Mouse (Mus musculus) spleen, postnatal 4 days (tissue): ENCODE data around the gene Gm44973.
"Not testable (repeated sequence)": the region's sequence is repeated elsewhere in the genome, so short reads cannot be mapped to it uniquely, and the experiment has no call there.

Source experiments
- DNase-seq, 2 experiments: peaks; one replicate each; pipeline ENCODE4 v3.0.0; 2022; ENCODE audit warnings: low spot score in 2 of 2

Gm44973 gene

GRCm38 (mm10) chr7:5015118-5016001, at the start of gene Gm44973:
Gene Gm44973, plus strand, starts transcription at chr7:5015496.
- DNase-seq, result peak; percentile 88 to 94

DNA sequence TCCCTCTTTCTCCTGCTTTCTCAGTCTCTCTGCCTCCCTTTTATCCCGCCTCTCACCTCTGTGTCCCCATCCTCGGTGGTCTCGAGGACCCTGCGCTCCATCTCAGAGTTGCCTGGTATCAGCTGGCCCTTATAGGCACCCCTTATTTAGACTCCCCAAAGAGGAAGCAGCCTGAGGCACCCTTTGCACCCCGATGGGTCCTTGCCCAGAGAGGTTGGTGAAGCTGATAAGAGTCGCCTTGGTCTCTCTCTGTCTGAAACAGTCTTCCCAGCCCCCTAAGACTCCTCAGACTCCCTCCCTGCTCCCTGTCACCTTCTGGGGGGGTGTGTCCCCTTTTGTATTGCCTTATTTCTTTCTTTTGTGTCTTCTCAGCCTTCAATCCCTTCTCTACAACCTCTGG, 44.2 kb upstream of the Gm44973 start, which contains the start of gene Sbk3:
Gene Sbk3 (minus strand): TSS at position 101 of the 400 bp plus-strand sequence.
- DNase-seq, result no peak

DNA sequence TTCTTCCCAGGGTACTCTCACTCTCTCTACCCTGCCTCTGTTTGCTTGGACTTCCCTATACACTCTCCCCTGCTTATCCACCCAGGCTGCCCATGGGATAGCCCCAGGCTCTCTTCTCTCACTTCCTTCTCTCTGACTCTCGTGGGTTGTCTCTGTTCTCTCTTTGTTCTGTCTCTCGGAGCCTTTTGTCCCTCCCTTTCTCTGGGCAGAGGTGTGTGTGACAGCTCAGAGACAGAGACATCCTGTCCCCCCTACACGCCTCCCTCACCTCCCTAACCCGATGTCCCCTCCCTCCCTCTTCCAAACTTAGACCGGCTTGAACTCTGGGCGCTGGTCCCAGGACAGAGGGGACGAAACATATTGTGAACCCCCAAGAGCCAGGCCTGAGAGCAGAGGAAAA, 43.6 kb upstream of the Gm44973 start:
- no peak for DNase-seq

DNA sequence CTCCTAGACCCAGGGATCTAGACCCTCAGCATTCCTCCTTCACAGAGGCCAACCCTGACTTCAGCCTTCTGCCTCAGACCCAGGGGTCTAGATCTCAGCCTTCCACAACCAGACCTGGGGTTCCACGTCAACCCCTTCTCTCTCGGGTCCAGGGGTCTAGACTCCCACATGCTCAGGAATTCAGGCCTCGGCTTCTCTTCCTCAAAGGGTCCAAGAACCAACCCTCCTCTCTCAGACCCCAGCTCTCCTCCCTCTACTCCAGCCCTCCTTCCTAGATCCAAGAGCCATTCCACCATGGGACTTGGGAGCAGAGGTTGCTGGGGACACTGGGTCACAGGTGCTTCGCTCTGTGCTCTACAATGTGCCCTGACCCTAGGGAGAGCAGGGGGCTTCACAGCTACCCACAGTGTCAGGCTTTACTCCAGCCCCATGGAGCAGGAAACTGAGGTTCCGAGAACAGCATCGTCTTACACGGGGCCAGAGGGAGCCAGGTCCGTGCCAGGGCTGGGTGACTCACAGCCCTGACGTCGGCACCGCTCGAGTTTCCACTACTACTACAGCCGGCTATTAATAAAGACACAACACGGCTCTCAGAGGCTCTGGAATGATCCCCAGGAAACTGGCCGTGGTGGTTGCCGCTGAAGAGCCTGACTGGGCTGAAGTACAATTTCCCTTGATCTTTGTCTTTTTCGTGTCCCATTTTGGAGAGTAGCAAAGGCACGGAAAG, 42.8 kb upstream of the Gm44973 start:
- DNase-seq, result no peak

DNA sequence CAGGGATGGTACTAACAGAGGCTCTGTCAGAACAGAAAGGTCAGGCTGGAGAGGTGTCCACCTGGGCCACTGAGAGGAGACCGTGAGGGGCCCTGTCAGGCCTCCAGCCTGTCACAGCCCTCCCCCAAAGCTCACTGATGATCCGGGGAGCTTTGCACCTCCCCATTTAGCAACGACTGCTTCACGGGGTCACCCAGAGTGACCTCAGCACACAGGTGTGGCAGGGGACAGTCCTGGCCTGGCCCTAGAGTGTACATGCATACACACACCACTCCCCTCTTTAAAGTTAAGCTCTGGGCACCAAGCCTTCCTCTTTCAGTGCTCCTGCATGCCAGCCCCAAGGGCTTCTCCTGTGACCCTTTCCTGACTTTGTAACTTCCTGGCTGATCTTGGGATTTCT, 39.8 kb upstream of the Gm44973 start:
- no peak for DNase-seq

- DNase-seq, result no peak
Measured at GRCm38 (mm10) chr7:4976832-4977231, 38.5 kb upstream of the Gm44973 start.

DNA sequence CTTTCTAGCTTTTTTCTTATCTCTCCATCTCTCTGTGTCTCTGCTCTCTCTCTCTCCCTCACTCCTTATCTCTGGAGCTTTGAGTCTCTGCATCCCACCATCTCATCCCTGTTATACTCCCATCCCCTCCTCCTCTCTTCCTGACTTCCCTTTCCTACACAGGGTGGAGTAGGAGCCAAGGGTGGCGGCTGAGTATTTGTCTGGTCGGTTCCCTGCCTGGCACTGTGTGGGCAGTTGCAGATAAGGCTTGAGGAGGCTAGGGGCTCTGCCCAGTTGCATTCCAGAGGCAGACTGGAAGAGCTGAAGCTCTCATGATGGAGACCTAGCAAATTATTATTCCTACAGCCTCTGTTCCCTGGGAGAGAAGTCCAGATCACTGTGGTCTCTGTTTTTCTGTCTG, 27.0 kb upstream of the Gm44973 start:
- DNase-seq, result no peak

DNA sequence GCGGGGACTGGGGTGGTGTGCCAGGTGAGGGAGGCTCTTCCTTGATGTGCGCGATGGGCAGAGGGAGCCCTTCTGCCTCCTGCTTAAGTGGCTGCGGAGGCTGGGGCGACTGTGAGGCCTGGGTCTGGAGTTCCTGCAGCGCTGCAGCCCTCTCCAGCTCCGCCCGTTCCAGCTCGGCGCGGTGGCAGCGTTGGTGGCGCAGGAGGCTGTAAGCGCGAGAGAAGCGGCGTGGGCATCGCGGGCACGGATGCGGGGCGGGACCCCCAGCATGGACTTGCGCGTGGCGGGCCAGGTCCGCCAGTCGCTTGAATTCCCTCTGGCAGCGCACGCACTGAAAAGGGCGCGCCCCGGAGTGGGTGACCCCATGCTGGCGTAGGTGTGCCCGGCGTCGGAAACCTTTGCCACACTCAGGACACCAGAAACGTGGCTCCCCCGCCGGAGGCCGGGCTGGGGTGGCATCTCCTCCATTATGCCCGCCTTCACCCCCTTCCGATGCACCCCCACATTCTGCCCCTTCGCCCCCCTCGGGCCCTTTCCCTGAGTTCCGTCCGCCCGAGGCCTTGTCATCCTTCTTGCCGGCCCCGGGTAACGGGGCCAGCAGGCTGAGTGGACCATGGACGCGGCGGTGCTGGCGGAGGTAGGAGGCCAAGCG, 21.8 kb upstream of the Gm44973 start:
- DNase-seq, result no peak

DNA sequence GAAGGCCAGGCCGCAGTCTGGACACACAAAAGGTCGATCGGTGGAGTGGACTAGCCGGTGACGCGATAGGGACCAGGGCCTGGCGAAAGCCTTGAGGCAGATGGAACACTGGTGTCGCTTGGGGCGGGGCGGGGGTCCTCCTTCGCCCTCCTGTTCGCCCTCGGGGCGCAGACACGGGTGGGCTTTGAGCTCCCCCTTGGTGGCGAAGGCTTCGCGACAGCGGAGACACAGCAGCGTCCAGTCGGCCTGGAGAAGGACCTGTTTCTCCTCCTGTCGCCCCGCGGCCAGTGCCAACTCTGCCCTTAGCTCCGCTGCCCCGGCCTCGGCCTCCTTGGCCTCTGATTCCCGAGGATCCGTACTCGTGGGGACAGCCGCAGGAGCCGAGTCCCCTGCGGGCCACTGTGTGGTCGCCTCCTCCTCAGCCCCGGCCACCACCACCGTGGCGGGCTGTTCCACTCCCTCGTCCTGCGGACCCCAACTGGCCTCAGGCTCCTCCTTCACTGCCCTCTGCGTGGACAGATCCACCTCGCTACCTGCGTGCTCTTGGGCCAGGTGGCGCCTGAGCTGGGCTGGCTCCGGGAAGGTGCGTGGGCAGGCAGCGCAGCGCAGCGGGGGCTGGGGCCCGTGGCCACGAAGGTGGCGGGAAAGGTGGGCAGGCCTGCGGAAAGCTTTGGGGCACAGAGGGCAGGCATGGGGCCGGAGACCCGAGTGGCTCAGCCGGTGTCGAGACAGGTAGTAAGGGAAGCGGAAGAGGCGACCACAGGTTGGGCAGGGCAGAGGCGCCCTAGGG, 21.1 kb upstream of the Gm44973 start:
- no peak for DNase-seq

- DNase-seq, result no peak
Measured at GRCm38 (mm10) chr7:4995268-4996002, 19.9 kb upstream of the Gm44973 start.

DNA sequence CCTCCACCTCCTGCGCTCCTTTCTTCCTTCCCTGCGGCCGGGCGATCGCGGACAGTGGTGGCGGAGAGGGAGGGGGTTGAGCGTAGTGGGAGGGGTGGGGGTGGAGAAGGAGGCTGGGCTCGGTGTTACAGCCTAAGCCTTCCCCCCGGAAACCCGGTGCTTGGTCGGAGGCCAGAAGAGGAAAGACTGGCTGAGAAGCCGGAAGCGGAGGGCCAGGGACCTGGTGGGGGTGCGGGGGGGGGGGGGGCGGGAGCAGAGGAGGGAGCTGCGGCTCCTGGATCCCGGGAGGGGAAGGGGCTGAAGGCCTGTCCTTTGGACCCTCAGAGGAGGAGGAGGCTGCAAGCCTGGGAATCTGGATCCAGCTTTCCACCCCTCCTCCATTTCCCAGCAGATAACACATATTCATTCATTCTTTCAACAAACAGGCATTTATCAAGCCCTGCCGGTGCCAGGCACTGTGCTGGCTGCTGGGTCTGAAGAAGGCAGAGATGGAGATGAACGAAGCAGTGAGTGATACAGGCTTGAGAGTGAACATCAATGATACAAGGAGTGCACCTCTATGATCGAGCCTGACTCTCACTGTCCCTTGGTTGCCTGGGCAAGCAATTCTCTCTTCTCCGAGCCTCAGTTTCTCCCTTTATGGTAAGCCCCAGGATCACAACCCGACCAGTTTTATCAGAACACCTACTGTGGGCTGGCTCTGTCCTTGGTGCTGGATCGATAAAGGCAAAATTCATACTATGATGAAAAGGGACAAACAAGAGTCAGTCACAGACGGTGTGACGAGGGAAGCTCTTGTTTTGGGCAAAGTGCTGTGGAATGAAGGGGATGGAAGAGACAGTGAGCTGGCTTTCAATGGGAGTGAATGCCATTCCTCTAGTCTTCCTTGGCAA, 19.0 kb upstream of the Gm44973 start, which contains the start of gene Zfp579:
Gene Zfp579 (minus strand): TSS at position 156 of the 893 bp plus-strand sequence.
- DNase-seq, result peak; percentile 75 to 86

DNA sequence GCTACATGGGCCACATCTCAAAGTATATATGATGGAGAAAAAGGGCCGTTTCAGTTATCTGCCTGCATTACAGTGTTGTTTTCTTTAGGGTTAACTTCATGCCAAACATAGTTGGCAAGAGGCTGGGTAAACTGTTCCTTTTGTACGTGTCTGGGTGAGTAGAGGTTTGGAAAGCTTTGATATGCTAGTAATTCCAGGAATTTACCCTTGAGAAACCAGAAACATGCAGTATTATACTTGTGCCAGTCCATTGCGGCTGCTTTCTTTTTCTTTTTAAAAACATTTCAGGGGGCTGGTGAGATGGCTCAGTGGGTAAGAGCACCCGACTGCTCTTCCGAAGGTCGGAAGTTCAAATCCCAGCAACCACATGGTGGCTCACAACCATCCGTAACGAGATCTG, 18.4 kb upstream of the Gm44973 start:
- no peak for DNase-seq

DNA sequence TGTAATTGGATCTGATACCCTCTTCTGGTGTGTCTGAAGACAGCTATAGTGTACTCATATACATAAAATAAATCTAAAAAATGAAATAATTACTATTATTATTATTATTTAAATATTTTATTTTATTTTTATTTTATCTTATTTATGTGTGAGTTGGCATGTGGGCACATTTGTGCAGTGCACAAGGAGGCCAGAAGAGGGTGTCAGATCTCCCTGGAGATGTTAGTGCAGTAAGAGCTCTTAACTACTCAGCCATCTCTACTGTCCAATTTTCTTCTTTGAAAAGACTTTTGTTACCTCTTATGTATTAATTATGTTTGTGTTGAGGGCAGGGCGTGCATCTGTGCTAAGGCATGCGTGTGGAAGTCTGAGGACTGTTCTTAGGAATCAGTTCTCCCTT, 15.4 kb upstream of the Gm44973 start:
- DNase-seq, result no peak

GRCm38 (mm10) chr7:5002876-5003275, 12.4 kb upstream of the Gm44973 start:
- not testable (repeated sequence) for DNase-seq

DNA sequence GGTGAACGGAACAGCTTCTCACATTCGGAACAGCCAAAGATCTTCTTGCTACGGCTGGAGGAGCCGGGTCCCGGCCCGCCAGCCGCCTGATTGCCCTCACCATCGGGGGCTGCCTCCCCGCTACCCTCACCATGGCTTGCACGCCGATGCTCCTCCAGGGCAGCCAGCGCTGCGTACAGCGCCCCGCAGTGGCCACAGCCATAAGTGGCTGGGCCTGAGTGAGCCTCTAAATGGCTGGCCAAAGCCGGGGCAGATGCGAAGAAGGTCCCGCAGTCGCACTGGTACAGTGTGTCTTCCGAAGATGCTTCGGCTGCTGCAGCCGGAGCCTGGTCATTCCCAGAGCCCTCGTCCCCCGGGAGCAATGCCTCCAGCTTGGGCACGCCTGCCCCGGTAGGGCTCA, 7.1 kb upstream of the Gm44973 start:
- DNase-seq, result no peak

GRCm38 (mm10) chr7:5012681-5013513, 2.4 kb upstream of the Gm44973 start:
- DNase-seq, result no peak

DNA sequence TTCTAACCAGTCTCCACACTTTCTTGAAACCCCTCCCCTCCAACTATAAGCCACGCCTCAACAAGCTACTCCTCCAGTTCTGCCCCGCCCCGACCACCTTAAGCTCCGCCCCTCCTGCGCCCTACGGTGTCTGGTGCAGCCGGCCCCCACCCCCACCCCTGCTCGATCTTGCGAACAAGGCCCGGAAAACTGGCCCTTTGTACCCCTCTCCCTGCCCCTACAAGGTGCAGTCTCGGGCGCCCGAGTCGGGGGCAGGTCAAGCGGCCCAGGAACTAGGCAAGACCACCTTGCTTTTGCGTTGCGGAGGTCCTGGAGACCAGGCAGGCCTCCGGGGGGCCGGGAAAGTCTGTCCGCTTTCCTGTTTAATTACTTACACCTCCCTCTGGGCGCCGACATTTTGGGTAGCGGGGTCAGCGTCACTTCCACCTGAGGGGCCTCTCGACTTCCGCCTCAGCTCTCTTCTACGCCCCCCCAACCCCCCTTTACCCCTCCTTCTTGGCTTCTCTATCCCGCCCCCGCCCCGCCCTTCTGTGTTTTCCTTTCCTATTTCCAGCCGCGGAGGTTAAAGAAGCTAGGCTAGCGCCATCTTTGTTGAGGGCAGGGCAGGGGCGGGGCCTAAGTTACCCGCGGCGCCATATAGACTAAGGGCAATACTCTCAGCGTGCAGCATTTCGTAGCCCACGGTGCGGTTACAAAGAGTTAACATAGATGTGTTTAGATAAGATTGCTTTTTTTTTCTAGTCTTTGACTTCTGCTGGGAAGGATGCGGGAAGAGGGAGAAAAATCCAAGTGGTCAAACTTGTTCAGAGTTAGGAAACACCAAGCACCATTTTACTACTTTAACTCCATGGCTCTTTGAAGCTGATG, 812 bp upstream of the Gm44973 start, which contains the start of the genes Zfp524 and Fiz1:
Gene Zfp524 (plus strand): TSS at position 165 of the 867 bp plus-strand sequence.
Gene Fiz1 (minus strand): TSS at position 447 of the 867 bp plus-strand sequence.
- DNase-seq, result peak; percentile 96 to 97

DNA sequence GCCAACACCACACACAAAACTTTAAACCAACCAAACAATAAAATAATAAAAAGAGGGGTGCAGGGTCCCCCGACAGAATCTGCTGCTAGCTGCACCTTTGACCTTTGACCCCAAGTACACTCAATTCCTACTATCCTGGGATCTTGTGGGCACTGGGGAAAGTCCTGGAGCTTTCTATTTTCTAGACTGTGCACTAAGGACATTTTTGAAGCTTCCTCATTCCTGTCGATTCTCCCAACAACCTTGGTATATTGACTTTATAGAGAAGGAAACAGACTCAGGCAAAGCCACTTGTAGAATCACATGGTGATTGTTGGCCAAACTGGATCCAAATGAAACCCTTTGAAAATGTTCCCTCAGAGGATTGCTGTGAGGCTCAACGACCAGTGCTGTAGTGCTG, 761 bp downstream of the Gm44973 start:
- no peak for DNase-seq
